Mouse (Mus musculus) right cerebral cortex, postnatal 25 days (tissue): ENCODE data around the gene Scamp2.

Experiments used
- DNase-seq: peaks from one replicate; pipeline ENCODE4 v3.0.0; 2022

Scamp2 gene

DNA sequence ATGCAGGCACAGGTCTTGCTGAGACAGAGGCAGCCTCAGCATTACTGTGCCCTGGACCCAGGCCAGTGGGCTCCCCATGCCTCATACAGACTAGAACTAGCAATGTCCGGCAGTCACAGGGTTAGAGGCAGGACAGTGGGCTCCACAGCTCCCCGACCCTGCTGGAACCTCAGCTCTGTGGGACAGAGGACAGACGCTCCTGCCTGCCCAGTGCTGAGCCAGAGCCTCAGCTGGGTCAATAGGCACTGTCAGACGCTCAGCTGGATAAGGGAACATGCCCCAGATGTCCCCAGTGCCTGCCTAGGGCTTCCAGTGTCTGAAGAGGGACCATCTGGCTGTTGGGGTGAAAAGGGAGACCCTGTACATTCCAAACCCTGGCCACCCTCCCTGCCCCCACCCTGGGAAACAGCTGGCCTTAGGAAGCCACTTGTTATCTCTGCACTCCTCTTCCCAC is 37.2 kb downstream of the Scamp2 start:
- DNase-seq, result no peak

DNA sequence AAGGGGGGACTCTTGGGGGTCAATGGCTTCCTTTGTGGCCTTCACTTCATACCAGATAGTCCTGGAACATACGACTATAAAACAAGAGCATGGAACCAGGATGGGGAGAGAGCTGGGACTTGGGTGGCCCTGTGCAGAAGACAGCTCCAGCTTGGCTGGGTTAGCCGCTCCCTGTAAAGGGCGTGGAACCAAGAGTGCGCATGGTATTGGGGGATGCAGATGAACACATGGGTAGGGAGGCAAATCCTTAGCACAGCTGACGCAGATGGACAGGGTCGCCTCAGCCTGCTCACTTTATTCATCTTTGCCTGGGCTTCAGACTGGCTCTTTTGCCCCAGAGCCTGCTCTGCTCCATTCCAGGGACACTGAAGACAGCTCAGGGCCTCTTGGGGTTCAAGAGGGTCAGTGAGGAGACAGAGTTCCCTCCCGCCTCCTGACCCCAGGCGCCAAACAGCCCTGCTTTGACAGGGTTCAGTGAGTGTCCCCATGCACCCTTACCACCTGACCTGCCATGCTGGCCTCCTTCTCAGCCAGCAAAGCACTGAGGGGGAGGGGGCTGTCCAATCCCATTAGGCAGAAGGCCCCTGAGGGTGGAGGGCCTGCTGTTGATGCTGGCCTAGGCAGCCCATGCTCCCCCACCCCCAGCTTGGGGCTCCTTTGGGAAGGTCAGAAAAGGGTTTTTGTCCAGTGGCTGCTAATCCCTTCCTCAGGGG is 38.3 kb downstream of the Scamp2 start:
- DNase-seq, result no peak

DNA sequence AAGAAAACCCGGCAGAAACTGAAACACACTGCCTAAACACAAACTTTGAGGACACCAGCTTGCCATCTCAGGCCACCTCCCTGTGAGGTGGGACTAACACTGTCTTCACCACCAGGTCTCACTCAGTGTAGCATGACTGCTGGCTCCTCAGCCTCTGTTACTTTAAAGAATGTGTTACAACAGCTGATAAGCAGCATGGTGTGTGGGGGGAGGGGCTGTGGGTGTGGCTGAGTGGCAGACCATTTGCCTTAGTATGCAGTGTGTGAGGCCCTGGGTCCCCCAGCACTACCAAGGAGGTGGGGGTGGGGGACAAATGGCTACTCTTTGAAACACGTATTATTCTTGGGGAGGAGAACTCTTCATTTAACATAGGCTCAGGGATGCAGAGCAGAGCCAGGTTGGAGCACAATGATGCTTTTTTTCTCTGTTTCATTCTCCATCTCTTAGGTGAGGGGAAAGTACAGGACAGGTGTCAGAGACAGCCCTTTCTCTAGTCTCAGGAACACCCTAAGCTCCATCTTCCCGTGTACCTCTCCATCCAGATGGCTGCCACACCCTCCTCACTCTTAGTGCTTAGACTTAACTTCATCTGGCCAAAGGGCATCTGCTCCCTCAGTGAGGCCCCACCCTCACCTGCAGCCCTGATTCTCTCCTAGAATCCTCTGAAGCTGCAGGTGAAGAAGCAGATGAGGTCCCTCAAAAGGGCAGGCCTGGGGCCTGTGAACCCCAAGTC is 40.0 kb downstream of the Scamp2 start:
- DNase-seq, result no peak

DNA sequence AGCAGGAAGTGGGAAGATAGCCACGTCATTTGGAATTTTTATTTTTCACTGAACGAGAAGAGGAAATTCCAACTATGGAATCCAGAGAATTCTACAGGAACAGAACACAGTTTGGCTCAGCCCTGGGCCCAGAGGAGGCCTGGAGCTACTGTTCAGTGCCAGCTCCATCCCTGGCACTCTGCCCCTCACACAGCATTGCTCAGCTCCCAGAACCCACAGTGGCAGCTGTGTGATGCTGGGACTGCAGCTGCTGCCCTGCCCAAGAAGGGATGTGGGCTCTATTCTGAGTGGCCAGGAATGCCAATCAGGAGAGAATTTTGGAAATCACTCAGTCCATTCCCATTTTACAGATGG is 40.6 kb downstream of the Scamp2 start:
- DNase-seq, result peak; percentile 64

DNA sequence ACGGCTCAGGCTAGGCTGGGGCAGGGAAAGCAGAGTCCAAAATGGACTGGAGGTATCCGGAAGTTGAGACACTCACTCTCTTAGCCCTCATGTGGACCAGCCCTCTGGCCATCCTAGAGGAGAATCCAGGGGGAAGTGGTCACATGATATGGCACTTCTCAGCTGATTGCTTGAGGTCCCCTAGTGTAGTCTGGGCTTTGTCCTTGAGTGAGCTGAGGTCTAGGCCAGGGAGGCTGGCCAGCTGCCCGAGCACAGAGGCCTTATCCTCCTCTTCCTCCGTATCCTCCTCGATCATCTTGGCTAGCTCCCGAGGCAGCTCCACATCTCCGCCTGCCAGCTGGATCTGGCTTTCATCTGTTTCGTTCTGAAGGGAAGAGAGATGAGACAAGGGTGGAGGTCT is 41.4 kb downstream of the Scamp2 start:
- no peak for DNase-seq

DNA sequence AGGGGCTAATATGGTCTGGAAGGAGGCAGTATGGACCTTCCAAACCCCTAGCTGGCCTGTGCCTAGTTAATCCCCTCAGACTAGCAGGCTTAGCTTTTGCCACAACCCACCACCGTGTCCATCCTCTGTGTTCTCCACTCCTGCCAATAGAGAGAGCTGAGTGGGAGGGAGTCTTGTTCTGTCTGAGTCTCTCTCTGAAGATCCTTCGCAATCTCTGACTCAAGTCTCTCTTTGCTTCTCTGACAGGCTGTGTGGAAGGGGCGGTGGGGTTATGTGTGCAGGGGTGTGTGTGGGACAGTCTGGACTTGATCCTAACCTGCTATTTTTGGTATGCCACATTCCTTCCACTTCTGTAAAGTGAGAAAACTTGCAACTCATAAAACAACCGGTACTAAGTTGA is 44.1 kb downstream of the Scamp2 start:
- DNase-seq, result no peak

DNA sequence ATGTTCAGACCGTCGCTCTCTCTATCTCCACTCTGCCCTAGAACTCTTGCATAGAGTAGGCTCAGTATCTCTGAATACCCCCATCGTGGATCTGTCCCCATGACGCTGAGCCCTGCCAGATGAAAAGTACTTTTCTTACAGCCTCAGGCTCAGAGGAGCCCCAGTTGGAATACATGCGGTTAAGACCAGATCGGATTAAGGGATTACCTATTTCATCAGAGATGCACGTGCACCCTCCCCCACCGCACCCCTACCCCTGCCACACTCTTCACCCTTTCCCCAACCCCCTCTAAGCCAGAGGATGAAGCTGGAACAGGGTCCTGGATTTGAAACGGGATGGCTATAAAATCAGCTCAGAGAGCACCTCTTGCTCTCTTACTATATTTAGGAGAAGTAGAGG is 44.8 kb downstream of the Scamp2 start:
- no peak for DNase-seq

DNA sequence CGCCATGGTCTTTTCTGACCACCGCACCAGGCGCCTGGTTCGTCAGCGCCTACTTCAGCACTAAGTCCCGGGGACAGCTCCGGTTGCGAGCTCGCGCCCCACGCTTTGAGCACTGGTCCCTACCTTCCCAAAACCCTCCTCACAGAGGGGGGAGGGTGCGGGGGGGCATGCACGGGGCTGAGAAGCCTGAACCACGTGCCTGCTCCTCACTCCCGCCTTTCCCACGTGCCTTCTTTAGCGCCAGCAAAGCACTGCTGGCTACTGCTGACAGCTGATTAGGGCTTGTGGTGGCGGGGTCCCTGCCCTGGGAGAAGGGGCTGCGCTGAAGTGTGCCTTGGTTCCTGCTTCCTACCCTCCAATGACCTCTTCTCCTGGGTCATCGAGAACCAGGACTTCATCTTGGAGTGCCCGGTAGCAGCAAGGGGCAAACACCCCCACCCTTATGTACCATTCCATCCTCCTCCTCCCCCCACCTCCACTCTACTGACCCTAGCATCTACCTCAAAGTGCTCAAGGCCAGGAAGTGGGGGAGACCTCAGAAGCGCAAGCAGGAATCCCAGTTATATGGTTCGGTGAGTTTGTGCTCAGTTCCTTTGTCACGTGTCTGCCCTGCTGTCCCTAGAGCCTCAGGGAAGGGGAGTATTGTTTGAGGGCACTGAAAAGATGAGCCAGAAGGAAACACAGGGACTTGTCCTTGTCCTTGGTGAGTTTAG is 45.6 kb downstream of the Scamp2 start, which contains the start of gene Cplx3:
TSS of gene Cplx3 (minus strand) at position 143 of the 713 bp plus-strand sequence.
- DNase-seq, result no peak

DNA sequence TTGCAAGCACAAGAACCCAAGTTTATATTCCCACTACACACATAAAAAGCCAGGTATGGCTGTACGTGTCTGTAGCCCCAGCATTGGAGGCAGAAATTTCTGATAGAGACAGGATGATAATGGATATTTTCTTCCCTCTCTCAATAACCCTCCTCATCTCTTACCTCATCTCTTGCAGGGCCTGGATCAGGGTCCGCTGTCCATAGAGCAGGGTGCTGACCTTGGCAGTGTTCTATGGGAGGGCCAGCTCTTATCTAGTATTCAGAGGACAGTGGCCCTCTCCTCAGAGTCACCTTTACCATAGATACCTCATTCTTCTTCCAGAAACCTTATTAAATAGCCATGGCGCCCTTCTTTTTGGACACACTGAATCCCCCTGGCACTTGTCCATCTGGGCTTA is 49.1 kb downstream of the Scamp2 start:
- no peak for DNase-seq

DNA sequence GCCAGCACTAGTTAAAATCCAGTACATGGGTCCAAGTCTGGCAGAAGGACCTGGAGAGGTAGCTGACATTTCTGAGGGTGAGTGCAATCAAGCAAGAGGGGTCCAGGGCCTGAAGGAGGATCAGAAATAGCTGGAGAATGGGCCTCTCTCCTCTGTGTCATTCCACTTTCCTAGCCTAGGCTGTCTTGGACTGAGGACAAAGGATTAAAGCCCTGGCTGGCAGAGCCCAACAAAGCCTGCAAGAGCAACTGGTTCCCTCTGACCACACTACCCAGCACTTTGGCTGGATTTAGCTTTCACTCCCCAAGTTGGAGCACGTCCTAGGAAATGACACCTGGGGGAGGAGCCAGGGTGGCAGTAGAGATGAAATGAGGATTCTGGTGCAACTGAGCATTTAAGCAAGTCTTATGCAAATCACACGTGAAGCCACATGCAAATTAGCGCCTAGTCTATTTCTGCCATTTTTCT is 49.6 kb downstream of the Scamp2 start:
- DNase-seq, result no peak

DNA sequence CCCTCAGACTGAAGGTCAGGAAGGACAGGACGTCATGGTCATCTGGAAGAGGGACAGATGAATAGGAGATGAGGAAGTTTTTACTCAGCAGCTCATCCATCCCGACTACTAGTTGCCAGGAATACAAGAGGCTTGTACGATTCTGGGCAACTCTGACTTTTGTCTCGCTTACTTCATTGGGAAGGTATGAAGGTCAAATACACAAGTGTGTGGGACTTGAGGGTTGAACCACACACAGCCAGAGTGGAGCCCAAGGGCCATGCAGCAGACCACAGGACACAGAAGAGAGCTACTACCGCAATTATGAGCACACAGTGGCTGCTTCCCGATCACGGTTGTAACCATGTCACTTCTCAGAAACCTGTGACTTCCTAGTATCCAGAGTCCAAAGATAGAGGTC is 51.8 kb downstream of the Scamp2 start:
- DNase-seq, result no peak

DNA sequence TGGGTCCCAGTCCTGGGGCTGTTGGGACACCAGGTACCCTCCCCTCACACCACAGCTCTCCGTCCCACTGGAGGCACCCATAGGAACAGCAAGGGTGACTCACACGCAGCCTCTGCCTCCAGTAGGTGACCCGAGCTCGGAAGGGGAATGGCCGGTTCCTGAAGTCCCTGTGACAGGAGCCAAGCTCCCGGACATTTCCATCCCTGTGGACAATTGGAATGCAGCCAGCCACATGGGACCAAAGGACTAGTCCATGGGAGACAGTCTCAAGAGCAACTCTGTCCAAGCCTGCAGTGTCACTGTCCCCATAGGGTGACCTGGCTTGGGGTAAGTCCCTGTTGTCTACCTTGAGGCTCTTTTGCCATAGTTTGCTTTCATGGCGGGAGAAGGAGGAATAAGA is 53.2 kb downstream of the Scamp2 start:
- DNase-seq, result no peak

DNA sequence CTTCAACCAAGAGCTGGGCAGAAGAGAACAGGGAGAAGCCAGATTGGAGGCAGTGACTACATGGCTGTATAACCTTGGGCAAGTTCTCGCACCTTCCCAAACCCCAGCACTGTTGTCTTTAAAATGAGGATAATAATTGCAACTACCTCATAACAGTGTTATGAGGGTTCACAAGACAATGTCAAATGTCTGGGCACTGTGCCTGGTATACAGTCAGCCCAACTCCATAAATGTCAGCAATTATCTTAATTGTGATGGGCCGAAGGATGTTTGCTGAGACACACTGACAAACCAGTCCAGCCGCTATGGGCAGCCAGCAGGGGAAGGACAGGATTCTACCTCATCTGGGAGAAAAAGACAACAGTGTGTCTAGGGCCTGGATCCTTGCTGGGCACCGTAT is 54.0 kb downstream of the Scamp2 start:
- no peak for DNase-seq

DNA sequence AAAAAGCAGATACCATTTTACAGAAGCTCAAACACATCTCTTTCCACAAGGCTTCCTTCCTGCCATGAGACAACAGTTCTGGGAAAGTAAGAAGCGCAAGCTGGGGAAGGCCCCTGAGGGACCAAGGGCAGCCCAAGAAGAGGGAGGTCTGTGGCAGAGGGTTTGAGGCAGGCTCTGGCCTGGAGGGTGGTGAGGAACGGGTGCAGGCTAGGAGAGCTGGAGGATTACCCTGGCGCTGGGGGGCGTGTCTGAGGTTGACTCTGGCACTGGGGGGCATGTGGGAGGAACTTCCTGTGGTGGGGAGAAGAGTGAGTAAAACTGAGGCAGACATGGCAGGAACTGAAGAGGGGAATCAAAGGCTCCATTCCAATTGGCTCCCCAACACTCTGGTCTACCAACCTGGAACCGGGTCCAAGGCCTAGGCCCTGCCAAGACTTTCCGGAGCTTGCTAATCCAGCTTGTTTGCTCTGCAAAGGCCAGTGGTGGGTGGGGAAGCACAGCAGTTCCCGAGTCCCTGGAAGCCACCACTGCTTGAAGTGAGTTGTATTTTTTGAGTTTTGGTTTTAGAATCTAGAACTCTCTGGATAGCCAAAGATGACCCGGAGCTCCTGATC is 56.9 kb downstream of the Scamp2 start:
- DNase-seq, result no peak

DNA sequence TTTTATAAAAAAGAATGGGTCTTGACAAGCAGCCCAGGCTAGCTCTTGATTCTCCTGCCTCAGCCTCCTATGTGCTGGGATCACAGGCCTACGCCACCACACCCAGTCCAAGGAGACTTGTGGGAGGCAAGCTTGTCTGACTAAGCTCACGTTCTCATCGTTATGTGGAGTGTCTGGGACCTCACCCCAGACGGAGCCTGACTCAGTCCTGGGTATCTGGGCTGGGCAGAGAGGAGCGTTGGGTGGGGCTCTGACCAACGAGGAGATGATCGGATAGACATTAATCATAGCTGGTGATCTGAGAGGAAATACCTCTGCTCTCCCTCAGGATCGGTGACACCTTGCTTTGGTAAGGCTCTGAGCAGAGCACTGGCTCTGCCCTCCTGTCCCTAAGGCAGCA is 58.1 kb downstream of the Scamp2 start:
- DNase-seq, result no peak

DNA sequence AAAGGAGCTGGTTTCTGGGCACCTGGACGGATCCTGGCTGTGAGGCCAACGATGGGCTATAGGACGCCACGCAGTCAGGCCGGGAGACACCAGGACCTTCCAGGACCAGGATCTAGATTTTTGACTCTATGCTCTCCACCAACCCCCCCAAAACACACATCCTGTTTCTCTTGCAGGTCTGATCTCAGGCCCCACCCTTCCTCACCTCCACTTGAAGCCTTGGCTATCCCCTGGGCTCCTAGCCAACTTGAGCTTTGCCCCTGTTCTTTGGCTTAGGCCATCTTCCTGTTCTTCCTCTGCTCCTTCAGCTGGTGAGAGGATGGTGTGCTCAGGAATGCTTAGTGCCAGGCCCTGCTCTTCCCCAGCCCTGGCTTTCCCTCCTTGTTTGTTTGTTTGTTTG is 59.9 kb downstream of the Scamp2 start, which contains the start of gene Lman1l:
TSS of gene Lman1l (minus strand) at position 101 of the 400 bp plus-strand sequence.
- DNase-seq, result no peak

DNA sequence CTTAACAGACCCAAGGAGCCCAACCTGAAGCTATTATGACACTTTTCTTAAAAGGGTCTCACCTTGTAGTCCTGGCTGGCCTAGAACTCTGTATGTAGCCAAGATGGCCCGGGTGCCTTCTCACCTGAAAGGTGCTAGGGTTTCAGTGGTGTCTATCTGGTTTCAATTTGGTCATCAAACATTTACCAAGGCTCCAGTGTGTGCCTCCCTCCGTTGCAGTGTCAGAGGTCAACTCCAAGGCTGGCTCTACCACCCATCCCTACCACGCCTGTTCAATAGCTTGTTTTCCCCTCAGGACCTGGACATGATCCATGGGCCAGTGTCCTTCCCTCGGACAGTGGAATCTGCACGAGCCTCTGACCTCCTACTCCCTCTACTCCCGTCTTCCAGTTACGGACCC is 63.6 kb downstream of the Scamp2 start:
- DNase-seq, result no peak

DNA sequence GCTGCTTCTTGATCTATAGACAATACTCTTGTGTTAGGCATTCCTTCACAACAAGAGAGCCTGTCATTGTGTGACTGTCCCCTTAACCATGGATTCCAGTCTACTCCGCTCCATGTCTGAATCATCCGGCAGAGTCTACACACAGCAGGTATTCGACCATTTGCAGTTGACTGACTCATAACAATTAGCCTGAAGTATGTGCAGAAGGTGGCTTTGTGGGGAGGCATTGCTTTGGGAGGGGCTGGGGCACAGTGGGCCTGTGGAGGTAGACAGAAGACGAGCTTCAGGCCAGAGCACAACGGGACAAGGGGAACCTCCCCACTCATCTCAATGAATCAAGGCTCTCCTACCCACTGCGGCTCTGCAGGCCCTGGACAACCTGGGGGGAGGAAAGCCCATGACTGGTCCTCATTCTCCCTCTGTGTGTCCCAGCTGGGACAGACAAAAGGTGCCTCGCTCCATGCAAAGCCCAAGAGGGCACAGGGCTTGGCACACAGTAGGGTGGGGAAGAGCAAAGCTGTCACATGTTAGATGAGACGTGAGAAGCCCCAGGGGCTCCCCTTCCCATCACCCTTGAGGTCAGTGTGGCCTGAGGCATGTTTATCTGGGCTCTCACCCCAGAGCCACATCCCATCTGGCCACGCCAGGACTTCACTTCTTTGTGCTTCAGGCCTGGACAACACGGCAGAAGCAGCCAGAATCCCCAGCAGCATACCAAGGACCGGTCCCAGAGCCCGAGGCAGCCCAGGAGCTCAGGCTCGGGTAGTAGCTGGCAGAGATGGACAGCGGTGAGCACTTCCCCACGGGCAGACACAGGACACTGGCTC is 65.1 kb downstream of the Scamp2 start:
- DNase-seq, result no peak

DNA sequence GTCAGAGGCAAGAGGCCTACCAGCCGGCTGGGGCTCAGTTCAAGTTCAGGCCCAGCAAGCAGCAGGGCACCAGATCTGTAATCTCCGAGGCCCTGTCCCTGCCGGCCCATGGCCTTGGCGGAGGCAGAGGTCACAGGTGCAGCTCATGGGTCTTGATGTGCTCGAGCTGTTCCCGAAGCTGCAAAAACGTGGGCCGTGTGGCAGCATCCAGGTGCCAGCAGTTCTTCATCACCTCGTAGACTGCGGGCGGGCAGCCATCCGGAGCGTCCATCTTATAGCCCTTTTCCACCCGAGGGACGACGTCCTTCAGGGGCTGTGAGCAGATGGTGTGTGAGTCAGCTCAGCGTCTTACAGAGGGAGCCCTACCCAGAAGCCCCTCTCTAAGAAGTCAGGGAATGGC is 66.4 kb downstream of the Scamp2 start:
- DNase-seq, result no peak

DNA sequence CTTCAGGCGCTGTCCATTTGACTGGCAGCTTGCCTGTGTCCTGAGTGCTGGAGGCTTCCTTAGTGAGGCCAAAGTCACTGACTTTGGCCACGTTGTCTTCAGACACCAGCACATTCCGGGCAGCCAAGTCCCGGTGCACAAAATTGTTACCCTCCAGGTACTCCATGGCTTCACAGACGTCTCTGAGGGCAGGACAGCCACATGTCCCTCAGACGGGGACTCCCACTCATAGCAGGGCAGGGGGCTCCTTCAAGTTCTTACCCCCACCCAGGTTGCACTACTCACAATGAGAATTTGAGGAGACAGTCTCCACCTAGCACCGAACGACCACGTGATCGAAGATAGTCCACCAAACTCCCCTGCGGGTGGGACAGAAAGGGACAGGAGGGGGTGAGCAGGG is 67.1 kb downstream of the Scamp2 start:
- DNase-seq, result no peak

DNA sequence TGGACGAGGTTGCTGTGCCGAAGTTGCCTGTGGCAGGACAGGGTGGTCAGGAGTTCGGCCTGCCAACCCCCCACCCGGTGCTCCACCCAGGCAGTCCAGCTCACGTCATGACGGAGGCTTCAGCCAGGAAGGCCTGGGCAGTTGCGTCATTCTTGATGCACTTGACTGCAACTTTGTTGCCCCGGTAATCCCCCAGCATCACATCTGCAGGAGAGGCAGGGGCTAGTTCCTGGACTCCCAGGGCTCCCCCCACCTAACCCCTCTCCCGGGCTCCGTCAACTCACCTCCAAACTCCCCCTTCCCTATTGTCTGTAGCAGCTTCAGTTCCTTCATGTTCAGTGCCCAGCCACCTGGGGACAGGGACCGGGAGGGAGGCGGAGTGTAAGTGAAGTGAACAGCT is 68.0 kb downstream of the Scamp2 start:
- no peak for DNase-seq

DNA sequence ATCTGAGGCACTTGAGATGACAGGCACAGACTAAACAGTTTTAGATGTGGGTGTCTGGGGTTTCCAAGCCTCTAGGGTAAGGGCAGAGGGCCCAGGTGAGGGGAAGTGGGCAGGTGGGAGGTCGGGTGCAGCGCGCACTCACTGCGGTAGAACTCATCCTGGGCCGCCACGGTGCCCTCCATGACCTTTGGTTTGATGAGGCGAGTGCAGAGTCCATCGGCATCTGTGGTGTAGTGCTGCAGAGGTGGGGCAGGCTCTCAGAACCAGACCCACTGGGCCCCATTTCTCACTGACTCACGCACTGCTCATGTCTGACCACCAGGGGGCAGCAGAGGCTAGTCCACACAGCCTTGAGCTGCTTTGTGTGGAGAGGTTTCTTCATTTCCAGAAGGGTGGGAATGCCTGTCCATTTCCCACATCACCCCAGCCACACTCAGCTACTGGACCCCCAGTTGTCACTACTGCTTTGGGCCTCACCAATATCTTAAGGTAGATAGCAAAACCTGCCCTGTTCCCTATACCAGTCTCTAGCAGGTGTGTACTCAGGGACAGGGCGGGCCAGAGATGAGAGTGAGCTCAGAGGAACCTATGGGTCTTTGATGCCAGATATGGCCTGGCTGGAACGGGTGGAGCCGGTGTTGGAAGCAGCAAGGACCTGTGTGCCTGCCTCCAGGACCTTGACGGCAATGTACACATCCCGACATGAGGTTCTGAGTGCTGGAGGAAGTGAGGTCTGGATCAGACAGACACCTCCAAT is 68.6 kb downstream of the Scamp2 start:
- peak; percentile 77 for DNase-seq
